Mouse (Mus musculus) midbrain, embryonic 12.5 days (tissue): Measurements from ENCODE around the gene Camk1d. TPM values are rescaled to one million over a fixed set of nuclear protein-coding genes. Genes with fewer than 3 reads are reported as not detected.

Source experiments
- ATAC-seq: fragments of 200-750 bp; cut with Nextera tagmentation; 2 replicates; pipeline ENCODE4 v1.8.0; 2017; ENCODE audit warnings: low read depth, moderate TSS enrichment, moderate library complexity; ENCODE audit not compliant: low FRiP score
- H3K27ac ChIP-seq: fragments of 300-500 bp; sonication (generic); replicated peaks from 2 replicates; pipeline ENCODE4 v1.5.1; 2016; ENCODE audit warnings: mild to moderate bottlenecking
- H3K27me3 ChIP-seq: fragments of 300-500 bp; sonication (generic); 2 replicates; pipeline ENCODE4 v1.6.1; 2016; ENCODE audit warnings: mild to moderate bottlenecking
- H3K36me3 ChIP-seq: fragments of 300-500 bp; sonication (generic); 2 replicates; pipeline ENCODE4 v1.6.1; 2016
- H3K4me1 ChIP-seq: fragments of 300-500 bp; sonication (generic); 2 replicates; pipeline ENCODE4 v1.6.1; 2016
- H3K4me2 ChIP-seq: fragments of 300-500 bp; sonication (generic); replicated peaks from 2 replicates; pipeline ENCODE4 v1.6.1; 2016; ENCODE audit warnings: mild to moderate bottlenecking, moderate library complexity
- H3K4me3 ChIP-seq: fragments of 300-500 bp; sonication (generic); 2 replicates; pipeline ENCODE4 v1.5.1; 2016; ENCODE audit warnings: mild to moderate bottlenecking
- H3K9ac ChIP-seq: fragments of 300-500 bp; sonication (generic); replicated peaks from 2 replicates; pipeline ENCODE4 v1.6.1; 2016; ENCODE audit warnings: mild to moderate bottlenecking, moderate library complexity
- H3K9me3 ChIP-seq: fragments of 300-500 bp; sonication (generic); 2 replicates; pipeline ENCODE4 v1.6.1; 2016; ENCODE audit warnings: mild to moderate bottlenecking
- WGBS: fragments of 180-500 bp; shearing (Covaris S2); methylation state at CpG from one replicate; pipeline ENCODE4 v1.1.7; 2016; 5-methylcytosine and 5-hydroxymethylcytosine counted together
- polyA plus RNA-seq: library from polyadenylated mRNA; unstranded; fragments of >200 nt; fragmentation: Nextera tagmentation; extraction: Ambion mirVana; gene quantifications from 2 replicates; pipeline ENCODE4 v1.2.1, GENCODE M21; 2016

Camk1d gene
- polyA plus RNA-seq, 1 experiment from 2014 or later, result 3.2 TPM

DNA sequence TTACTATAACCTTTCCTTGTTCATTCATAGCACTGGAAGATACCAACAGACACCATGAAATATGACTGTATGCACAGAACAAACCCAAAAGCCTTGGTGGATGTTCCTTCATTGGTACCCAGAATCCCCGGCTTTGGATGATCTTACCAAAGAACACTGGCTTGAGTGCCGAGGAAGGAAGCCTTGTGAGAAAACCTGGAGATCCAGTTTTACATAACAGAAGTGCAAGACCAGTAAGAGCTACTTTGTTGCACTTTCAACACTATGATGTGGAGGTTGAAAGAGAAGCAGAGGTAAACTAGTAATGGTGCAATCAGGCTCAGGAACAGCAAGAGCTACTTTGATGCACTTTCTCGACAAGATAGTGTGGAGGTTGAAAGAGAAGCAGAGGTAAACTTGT, 234.4 kb downstream of the Camk1d start:
- no peaks in the 10 kb centered on the region for H3K36me3 ChIP-seq
- ATAC-seq, result no peak
- H3K4me1 ChIP-seq, result peaks cover 9% of the 10 kb centered on the region; the same call in 1 of the 2 replicates
- H3K9me3 ChIP-seq, result no peaks in the 10 kb centered on the region
- no peak overlapping the region for H3K9ac ChIP-seq
- H3K27me3 ChIP-seq, result no peaks in the 10 kb centered on the region
- no peak overlapping the region for H3K4me2 ChIP-seq
- 89% methylated on average over 3 of the region's 3 CpGs for whole genome bisulfite sequencing
- H3K4me3 ChIP-seq, result no peak overlapping the region
- no peak overlapping the region for H3K27ac ChIP-seq

GRCm38 (mm10) chr2:5478709-5479108, 235.6 kb downstream of the Camk1d start:
- no peak overlapping the region for H3K27ac ChIP-seq
- no peak overlapping the region for H3K4me2 ChIP-seq
- H3K36me3 ChIP-seq, result no peaks in the 10 kb centered on the region
- no peak overlapping the region for H3K9ac ChIP-seq
- ATAC-seq, result no peak
- 0 out of 2 replicates have a peak, but pooled peaks cover under 1% of the 10 kb centered on the region for H3K4me1 ChIP-seq
- no peaks in the 10 kb centered on the region for H3K27me3 ChIP-seq
- no peaks in the 10 kb centered on the region for H3K9me3 ChIP-seq
- 89% methylated on average over 5 of the region's 5 CpGs for WGBS
- no peak overlapping the region for H3K4me3 ChIP-seq

DNA sequence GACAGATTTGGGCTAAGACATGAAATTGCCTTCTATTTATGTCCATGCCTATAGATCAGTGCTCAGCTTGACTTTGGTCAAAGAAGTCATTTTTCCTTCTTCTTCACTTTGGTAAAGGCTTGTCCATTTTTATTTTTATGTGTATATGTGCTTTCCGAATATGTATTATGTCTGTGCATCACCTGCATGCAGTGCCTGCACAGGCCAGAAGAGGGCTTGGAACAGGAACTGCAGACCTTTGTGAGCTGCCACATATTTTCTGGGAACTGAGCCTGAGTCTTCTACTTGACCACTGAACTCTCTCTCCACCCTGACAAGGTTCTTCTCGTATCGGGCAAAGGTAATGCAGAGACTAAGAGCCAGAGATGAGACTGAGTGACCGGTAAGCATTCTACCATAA, 236.1 kb downstream of the Camk1d start:
- H3K4me2 ChIP-seq, result no peak overlapping the region
- H3K4me1 ChIP-seq, result no peaks in the 10 kb centered on the region
- no peaks in the 10 kb centered on the region for H3K27me3 ChIP-seq
- H3K9me3 ChIP-seq, result no peaks in the 10 kb centered on the region
- no peak overlapping the region for H3K27ac ChIP-seq
- no peaks in the 10 kb centered on the region for H3K36me3 ChIP-seq
- no peak for ATAC-seq
- no peak overlapping the region for H3K4me3 ChIP-seq
- WGBS, result 94% methylated on average over 4 of the region's 4 CpGs
- H3K9ac ChIP-seq, result no peak overlapping the region

DNA sequence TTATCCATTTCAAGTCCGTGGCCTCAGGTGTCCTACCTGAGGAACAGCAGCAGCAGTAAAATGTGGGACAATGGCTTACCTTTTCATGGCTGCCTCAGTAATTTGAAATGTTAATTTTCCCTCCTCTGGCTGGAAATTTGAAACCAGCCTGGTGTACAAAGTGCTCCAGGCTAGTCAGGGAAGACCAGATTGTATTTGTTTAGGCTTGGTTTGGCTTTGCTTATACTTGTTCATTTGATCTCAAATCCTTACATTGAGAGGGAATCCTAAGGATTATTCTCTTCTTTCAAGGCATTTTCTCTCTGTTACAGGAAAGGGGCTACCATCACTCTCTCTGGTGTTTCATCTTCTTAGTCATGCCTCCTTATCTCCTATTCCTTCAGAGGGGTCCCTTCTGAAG, 236.8 kb downstream of the Camk1d start:
- no peaks in the 10 kb centered on the region for H3K36me3 ChIP-seq
- H3K4me3 ChIP-seq, result no peak overlapping the region
- H3K27ac ChIP-seq, result no peak overlapping the region
- WGBS, result 87% methylated on average over 1 of the region's 1 CpGs
- H3K4me1 ChIP-seq, result no peaks in the 10 kb centered on the region
- ATAC-seq, result no peak
- H3K4me2 ChIP-seq, result no peak overlapping the region
- no peak overlapping the region for H3K9ac ChIP-seq
- H3K9me3 ChIP-seq, result no peaks in the 10 kb centered on the region
- H3K27me3 ChIP-seq, result no peaks in the 10 kb centered on the region

- Histone ChIP-seq H3K9me3 (no peaks in the 10 kb centered on the region), H3K27ac (no peak overlapping the region), H3K9ac (no peak overlapping the region), H3K4me3 (no peak overlapping the region), H3K36me3 (no peaks in the 10 kb centered on the region), H3K4me1 (peaks cover 14% of the 10 kb centered on the region), H3K27me3 (no peaks in the 10 kb centered on the region), H3K4me2 (no peak overlapping the region)
- WGBS, result 53% methylated on average over 4 of the region's 4 CpGs
- ATAC-seq, result no peak
Measured at GRCm38 (mm10) chr2:5469366-5469941, 244.9 kb downstream of the Camk1d start.

DNA sequence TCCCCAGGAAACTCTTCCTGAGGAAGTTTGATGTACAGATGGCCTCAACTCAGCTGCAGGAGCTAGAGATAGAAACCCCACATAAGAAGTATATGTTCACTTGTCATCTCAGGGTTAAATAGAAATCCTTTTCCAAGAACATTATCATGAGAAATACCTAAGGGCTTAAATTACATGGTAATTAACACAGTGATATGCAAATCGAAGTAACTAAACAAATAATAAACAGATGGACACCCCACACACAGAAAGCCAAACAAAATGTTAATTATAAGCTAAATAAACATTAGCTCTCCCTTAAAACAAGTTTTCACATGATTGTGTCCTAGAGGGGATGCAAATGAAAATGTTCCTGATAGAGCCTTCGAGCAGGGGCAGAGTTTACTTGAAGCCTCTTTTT, 246.8 kb downstream of the Camk1d start:
- no peak for ATAC-seq
- H3K4me2 ChIP-seq, result no peak overlapping the region
- WGBS, result 59% methylated on average over 2 of the region's 2 CpGs
- no peak overlapping the region for H3K27ac ChIP-seq
- H3K4me3 ChIP-seq, result no peak overlapping the region
- H3K36me3 ChIP-seq, result no peaks in the 10 kb centered on the region
- peaks cover 14% of the 10 kb centered on the region for H3K4me1 ChIP-seq
- no peaks in the 10 kb centered on the region for H3K9me3 ChIP-seq
- no peaks in the 10 kb centered on the region for H3K27me3 ChIP-seq
- no peak overlapping the region for H3K9ac ChIP-seq

DNA sequence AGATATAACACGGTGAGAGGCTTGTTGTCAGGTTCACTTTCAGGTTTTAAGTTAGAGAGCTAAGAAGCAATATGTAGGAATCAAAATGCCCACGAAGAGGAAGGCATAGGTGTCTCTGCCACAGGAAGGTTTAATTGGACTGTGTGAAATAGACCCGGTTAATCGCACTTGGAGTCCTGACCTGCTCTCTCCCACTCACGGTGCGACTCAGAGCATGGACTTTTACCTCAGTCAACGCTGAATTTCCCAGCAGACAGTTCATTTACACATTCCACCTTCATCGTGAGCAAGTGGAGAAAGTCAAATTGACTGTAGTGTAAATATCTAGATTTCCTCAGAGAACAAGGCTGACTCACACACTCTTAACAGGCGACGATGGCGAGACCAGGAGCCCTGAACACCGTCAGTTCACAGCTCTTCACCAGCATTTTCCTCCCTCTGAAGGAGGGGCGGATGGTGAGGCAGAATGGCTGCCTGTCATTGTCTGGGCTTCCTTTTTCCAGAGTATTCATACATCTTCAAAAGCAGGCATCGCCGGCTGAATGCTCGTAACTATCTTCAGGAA, 255.6 kb downstream of the Camk1d start:
- H3K4me2 ChIP-seq, result no peak overlapping the region
- no peaks in the 10 kb centered on the region for H3K9me3 ChIP-seq
- H3K27me3 ChIP-seq, result no peaks in the 10 kb centered on the region
- no peak overlapping the region for H3K4me3 ChIP-seq
- H3K4me1 ChIP-seq, result 0 out of 2 replicates have a peak, but pooled peaks cover 3% of the 10 kb centered on the region
- no peak overlapping the region for H3K9ac ChIP-seq
- no peak for ATAC-seq
- no peak overlapping the region for H3K27ac ChIP-seq
- H3K36me3 ChIP-seq, result no peaks in the 10 kb centered on the region
- 86% methylated on average over 16 of the region's 16 CpGs for WGBS

DNA sequence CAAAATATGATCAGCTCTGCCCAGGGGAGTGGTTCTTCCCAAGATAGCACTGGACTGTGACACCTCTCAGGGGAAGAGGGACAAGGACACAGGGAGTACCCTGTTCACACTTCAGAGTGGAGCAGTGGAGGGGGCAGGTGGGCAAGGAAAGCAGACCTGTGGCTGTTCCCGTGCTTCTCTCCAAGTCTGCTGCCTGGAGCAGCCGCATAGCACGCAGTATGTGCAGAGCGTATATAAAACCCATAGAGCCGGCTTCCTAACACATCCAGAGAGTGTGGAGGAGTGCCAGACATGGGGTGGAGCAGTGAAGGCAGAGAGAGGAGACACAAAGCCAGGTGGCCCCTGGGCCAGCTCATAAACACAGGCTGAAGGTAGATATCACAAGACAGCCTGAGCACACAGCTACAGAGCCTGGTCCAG, 256.2 kb downstream of the Camk1d start:
- ATAC-seq, result no peak
- H3K4me2 ChIP-seq, result no peak overlapping the region
- WGBS, result 93% methylated on average over 5 of the region's 5 CpGs
- H3K36me3 ChIP-seq, result no peaks in the 10 kb centered on the region
- H3K9me3 ChIP-seq, result no peaks in the 10 kb centered on the region
- H3K4me1 ChIP-seq, result 0 out of 2 replicates have a peak, but pooled peaks cover 3% of the 10 kb centered on the region
- H3K27ac ChIP-seq, result no peak overlapping the region
- H3K9ac ChIP-seq, result no peak overlapping the region
- no peaks in the 10 kb centered on the region for H3K27me3 ChIP-seq
- H3K4me3 ChIP-seq, result no peak overlapping the region

DNA sequence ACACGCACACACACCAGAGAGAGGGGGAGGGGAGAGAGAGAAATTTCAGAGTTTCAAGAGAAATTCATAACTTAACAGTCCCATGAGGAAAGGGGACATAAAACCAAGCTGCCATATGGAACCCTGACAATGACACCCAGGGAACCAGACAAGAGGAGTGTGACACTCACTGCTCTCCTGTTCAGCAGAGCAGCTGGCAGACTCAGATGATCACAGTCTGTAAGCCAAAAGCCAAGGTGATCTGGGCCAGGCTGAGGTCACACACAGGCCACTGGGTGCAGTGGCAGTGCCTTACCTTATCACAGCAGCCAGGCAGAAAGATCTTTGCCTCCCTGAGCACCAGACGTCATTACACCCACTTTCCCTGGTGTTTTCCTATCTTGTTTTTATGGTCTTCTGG, 258.2 kb downstream of the Camk1d start:
- no peak overlapping the region for H3K4me3 ChIP-seq
- H3K9ac ChIP-seq, result no peak overlapping the region
- 78% methylated on average over 2 of the region's 2 CpGs for WGBS
- 0 out of 2 replicates have a peak, but pooled peaks cover 3% of the 10 kb centered on the region for H3K4me1 ChIP-seq
- no peak overlapping the region for H3K27ac ChIP-seq
- no peak overlapping the region for H3K4me2 ChIP-seq
- ATAC-seq, result no peak
- no peaks in the 10 kb centered on the region for H3K27me3 ChIP-seq
- H3K36me3 ChIP-seq, result no peaks in the 10 kb centered on the region
- no peaks in the 10 kb centered on the region for H3K9me3 ChIP-seq

DNA sequence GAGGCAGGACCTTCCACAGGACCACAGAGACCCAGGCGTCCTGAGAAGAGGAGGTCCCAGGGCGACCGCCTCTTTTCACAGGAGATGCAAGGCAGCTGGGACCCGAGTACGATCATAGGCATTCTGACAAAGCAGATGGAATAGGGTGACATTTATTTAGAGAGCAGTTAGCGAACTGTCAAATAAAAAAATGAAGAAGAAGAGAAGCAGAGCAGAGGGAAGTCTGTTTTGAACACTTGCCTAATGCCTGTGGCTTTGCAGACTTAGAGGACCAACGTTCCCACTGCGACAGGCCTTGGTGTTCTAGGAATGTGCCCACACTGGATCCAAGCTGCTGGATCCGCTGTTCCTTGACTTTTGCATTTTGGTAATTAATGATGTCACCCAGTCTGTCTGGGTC, 259.5 kb downstream of the Camk1d start:
- Histone ChIP-seq H3K9ac (no peak overlapping the region), H3K27ac (no peak overlapping the region), H3K36me3 (no peaks in the 10 kb centered on the region), H3K4me2 (no peak overlapping the region), H3K27me3 (no peaks in the 10 kb centered on the region), H3K9me3 (no peaks in the 10 kb centered on the region), H3K4me3 (no peak overlapping the region), H3K4me1 (0 out of 2 replicates have a peak, but pooled peaks cover 3% of the 10 kb centered on the region)
- WGBS, result 83% methylated on average over 9 of the region's 9 CpGs
- no peak for ATAC-seq

- H3K9me3 ChIP-seq, result no peaks in the 10 kb centered on the region
- no peak overlapping the region for H3K9ac ChIP-seq
- no peaks in the 10 kb centered on the region for H3K4me1 ChIP-seq
- no peak for ATAC-seq
- no peak overlapping the region for H3K4me2 ChIP-seq
- H3K36me3 ChIP-seq, result no peaks in the 10 kb centered on the region
- H3K27me3 ChIP-seq, result no peaks in the 10 kb centered on the region
- H3K4me3 ChIP-seq, result no peak overlapping the region
- 96% methylated on average over 2 of the region's 2 CpGs for WGBS
- no peak overlapping the region for H3K27ac ChIP-seq
Measured at GRCm38 (mm10) chr2:5451654-5452053, 262.7 kb downstream of the Camk1d start.

DNA sequence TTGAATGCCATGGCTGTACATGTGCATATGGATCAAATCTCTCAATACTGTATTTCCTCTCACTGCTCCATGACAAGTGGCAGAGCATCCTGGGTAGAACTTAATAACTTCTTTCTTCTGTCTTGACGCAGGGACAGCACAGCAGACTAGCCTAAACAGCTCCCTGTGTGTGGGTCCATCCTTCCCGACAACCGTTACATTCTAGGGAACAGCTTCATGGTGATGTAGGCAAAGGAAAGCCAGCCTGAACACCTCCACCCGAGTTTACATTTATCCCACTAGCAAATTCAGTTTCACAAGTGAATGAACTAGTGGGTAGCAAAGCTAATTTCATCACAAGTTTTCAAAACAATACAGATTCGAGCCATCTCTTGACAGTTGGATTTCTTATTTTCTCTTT, 269.0 kb downstream of the Camk1d start:
- WGBS, result 80% methylated on average over 5 of the region's 5 CpGs
- Histone ChIP-seq H3K9me3 (no peaks in the 10 kb centered on the region), H3K4me2 (no peak overlapping the region), H3K4me1 (no peaks in the 10 kb centered on the region), H3K4me3 (no peak overlapping the region), H3K27ac (no peak overlapping the region), H3K9ac (no peak overlapping the region), H3K27me3 (no peaks in the 10 kb centered on the region), H3K36me3 (no peaks in the 10 kb centered on the region)
- no peak for ATAC-seq

GRCm38 (mm10) chr2:5437690-5438089, 276.6 kb downstream of the Camk1d start:
- ATAC-seq, result no peak
- Histone ChIP-seq H3K4me2 (no peak overlapping the region), H3K27ac (no peak overlapping the region), H3K9me3 (no peaks in the 10 kb centered on the region), H3K4me1 (no peaks in the 10 kb centered on the region), H3K9ac (no peak overlapping the region), H3K4me3 (no peak overlapping the region), H3K36me3 (no peaks in the 10 kb centered on the region), H3K27me3 (no peaks in the 10 kb centered on the region)
- 37% methylated on average over 2 of the region's 2 CpGs for WGBS
